ENCODE assay signal across 8 mouse cellular contexts in genomic region chr7:119023394-119023921, GRCm38 (mm10). TPM values are rescaled to one million over a fixed set of nuclear protein-coding genes. Genes with fewer than 3 reads are reported as not detected.
A peak's percentile ranks its signal among the peaks of the same experiment; 100 is the strongest.
DNase-seq lines count a peak whose midpoint lies in the region; ATAC-seq lines count a peak whose summit lies in the region.

No protein-coding gene starts in this region.

- intact Hi-C loops in left cerebral cortex, postnatal 10 days (cut with DNase I): loop anchor here (5.0 kb wide), 2 partner anchors 164 to 404 kb away; no protein-coding TSS in a partner anchor

- no peaks in the 10 kb centered on the region for H3K9me3 ChIP-seq in forebrain, embryonic 11.5 days (ENCODE audit: control insufficient read depth, low read length)
- no peaks in the 10 kb centered on the region for H3K9me3 ChIP-seq in midbrain, embryonic 15.5 days

- H3K4me2 ChIP-seq in forebrain, embryonic 11.5 days (ENCODE audit: low read depth, low read length, severe bottlenecking): no peak overlapping the region
- H3K4me2 ChIP-seq in midbrain, embryonic 15.5 days: no peak overlapping the region

- H3K9ac ChIP-seq in forebrain, embryonic 11.5 days (ENCODE audit: low read length): no peak overlapping the region
- no peak overlapping the region for H3K9ac ChIP-seq in midbrain, embryonic 15.5 days

- no peaks in the 10 kb centered on the region for H3K4me1 ChIP-seq in forebrain, embryonic 11.5 days (replicated peaks; ENCODE audit: control insufficient read depth, insufficient read depth, low read length)
- H3K4me1 ChIP-seq in midbrain, embryonic 15.5 days: no peaks in the 10 kb centered on the region

- WGBS in forebrain, embryonic 11.5 days: 22% methylated on average over 17 of the region's 17 CpGs
- 23% methylated on average over 17 of the region's 17 CpGs for WGBS in midbrain, embryonic 15.5 days

- no peak overlapping the region for H3K4me3 ChIP-seq in forebrain, embryonic 11.5 days (ENCODE audit: low read depth, low read length)
- no peak overlapping the region for H3K4me3 ChIP-seq in midbrain, embryonic 15.5 days

- peak; percentile 49 for ATAC-seq in forebrain, embryonic 11.5 days (replicated peaks; ENCODE audit: low FRiP score)
- ATAC-seq in midbrain, embryonic 15.5 days (replicated peaks): 0 out of 2 replicates have a peak, but pooled peaks have one; percentile 15

- H3K27ac ChIP-seq in forebrain, embryonic 11.5 days (ENCODE audit: low read depth, low read length): no peak overlapping the region
- H3K27ac ChIP-seq in midbrain, embryonic 15.5 days: no peak overlapping the region

- H3K27me3 ChIP-seq in forebrain, embryonic 11.5 days (ENCODE audit: control insufficient read depth, insufficient read depth, low read length): no peaks in the 10 kb centered on the region
- no peaks in the 10 kb centered on the region for H3K27me3 ChIP-seq in midbrain, embryonic 15.5 days (replicated peaks)

- H3K36me3 ChIP-seq in forebrain, embryonic 11.5 days (ENCODE audit: control insufficient read depth, insufficient read depth, low read length): no peaks in the 10 kb centered on the region
- H3K36me3 ChIP-seq in midbrain, embryonic 15.5 days (replicated peaks): no peaks in the 10 kb centered on the region

- DNase-seq in ovary, adult 18-20 months (ENCODE audit: low spot score): peak; percentile 3
- no peak for DNase-seq in ovary, postnatal 10 days (ENCODE audit: low spot score)
- DNase-seq in brain, adult 2 months (ENCODE audit: low read depth, low spot score): peak; percentile 74
- peak; percentile 89 for DNase-seq in forebrain, embryonic 11.5 days (ENCODE audit: low spot score)
- DNase-seq in kidney, adult 11 months: peak; percentile 68
- DNase-seq in left cerebral cortex, postnatal 10 days (ENCODE audit: extremely low spot score in 1 of 2, low spot score in 2 of 2): peak; percentile 9 to 61
- DNase-seq in thymus, postnatal 14 days: peak; percentile 56

RNA-seq across cellular contexts. Expression of gene Gprc5b, which starts 28.4 kb away (rescaled TPM):
- 18.1 and 19.8 TPM in 2 replicates for polyA plus RNA-seq in forebrain, embryonic 11.5 days (2014; fragmentation: Nextera tagmentation; extraction: Ambion mirVana)
- total RNA-seq in left cerebral cortex, postnatal 10 days (2021): 10 to 100 TPM; 36.8 to 39.8 TPM
- 6.1 TPM in 2 replicates for polyA plus RNA-seq in midbrain, embryonic 15.5 days (2015; fragmentation: Nextera tagmentation; extraction: Ambion mirVana)
